Mouse (Mus musculus) B cell, adult 67 days (primary cell): ENCODE measurements around the gene H2al1i. TPM values are rescaled to one million over a fixed set of nuclear protein-coding genes. Genes with fewer than 3 reads are reported as not detected.

Experiments
- total RNA-seq, 2 experiments: library from RNA; stranded (reverse); gene quantifications; 4 replicates each; pipeline ENCODE4 v1.2.4; 2023

Gene H2al1i
- total RNA-seq: not detected

DNA sequence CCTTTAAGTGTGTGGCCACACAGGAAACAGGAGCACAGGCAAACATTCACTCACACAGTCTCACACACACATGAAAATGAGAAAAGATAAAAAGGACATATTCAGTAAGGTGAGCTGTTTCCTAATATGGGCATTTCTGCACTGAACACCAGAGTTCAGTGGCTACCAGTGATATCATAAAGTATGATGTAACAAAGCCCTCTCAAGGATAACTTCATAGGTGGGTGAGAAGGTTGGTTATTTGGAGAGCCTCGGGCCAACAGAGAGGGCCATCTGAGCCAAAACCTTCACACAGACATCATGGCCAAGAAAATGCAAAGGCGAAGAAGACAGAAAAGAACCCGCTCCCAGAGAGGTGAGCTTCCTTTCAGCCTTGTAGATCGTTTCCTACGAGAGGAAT is at the start of gene H2al1i:
H2al1i (plus strand) TSS at position 301 of the 400 bp plus-strand sequence.

DNA sequence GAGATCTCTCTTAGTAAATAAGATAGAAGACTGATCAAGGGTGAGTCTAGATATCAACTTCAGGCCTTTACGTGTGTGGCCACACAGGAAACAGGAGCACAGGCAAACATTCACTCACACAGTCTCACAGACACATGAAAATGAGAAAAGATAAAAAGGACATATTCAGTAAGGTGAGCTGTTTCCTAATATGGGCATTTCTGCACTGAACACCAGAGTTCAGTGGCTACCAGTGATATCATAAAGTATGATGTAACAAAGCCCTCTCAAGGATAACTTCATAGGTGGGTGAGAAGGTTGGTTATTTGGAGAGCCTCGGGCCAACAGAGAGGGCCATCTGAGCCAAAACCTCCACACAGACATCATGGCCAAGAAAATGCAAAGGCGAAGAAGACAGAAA is 25.5 kb upstream of the H2al1i start, which contains the start of gene H2al1a:
H2al1a (plus strand) TSS at position 301 of the 400 bp plus-strand sequence.

DNA sequence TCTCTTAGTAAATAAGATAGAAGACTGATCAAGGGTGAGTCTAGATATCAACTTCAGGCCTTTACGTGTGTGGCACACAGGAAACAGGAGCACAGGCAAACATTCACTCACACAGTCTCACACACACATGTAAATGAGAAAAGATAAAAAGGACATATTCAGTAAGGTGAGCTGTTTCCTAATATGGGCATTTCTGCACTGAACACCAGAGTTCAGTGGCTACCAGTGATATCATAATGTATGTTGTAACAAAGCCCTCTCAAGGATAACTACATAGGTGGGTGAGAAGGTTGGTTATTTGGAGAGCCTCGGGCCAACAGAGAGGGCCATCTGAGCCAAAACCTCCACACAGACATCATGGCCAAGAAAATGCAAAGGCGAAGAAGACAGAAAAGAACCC is 22.3 kb upstream of the H2al1i start, which contains the start of gene H2al1b:
H2al1b (plus strand) TSS at position 301 of the 400 bp plus-strand sequence.

DNA sequence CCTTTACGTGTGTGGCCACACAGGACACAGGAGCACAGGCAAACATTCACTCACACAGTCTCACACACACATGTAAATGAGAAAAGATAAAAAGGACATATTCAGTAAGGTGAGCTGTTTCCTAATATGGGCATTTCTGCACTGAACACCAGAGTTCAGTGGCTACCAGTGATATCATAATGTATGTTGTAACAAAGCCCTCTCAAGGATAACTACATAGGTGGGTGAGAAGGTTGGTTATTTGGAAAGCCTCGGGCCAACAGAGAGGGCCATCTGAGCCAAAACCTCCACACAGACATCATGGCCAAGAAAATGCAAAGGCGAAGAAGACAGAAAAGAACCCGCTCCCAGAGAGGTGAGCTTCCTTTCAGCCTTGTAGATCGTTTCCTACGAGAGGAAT is 19.1 kb upstream of the H2al1i start, which contains the start of gene H2al1c:
H2al1c (plus strand) TSS at position 301 of the 400 bp plus-strand sequence.

DNA sequence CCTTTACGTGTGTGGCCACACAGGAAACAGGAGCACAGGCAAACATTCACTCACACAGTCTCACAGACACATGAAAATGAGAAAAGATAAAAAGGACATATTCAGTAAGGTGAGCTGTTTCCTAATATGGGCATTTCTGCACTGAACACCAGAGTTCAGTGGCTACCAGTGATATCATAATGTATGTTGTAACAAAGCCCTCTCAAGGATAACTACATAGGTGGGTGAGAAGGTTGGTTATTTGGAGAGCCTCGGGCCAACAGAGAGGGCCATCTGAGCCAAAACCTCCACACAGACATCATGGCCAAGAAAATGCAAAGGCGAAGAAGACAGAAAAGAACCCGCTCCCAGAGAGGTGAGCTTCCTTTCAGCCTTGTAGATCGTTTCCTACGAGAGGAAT is 15.9 kb upstream of the H2al1i start, which contains the start of gene H2al1d:
H2al1d (plus strand) TSS at position 301 of the 400 bp plus-strand sequence.

DNA sequence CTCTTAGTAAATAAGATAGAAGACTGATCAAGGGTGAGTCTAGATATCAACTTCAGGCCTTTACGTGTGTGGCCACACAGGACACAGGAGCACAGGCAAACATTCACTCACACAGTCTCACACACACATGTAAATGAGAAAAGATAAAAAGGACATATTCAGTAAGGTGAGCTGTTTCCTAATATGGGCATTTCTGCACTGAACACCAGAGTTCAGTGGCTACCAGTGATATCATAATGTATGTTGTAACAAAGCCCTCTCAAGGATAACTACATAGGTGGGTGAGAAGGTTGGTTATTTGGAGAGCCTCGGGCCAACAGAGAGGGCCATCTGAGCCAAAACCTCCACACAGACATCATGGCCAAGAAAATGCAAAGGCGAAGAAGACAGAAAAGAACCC is 12.8 kb upstream of the H2al1i start, which contains the start of gene H2al1e:
H2al1e (plus strand) TSS at position 301 of the 400 bp plus-strand sequence.

DNA sequence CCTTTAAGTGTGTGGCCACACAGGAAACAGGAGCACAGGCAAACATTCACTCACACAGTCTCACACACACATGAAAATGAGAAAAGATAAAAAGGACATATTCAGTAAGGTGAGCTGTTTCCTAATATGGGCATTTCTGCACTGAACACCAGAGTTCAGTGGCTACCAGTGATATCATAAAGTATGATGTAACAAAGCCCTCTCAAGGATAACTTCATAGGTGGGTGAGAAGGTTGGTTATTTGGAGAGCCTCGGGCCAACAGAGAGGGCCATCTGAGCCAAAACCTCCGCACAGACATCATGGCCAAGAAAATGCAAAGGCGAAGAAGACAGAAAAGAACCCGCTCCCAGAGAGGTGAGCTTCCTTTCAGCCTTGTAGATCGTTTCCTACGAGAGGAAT is 9.6 kb upstream of the H2al1i start, which contains the start of gene H2al1f:
H2al1f (plus strand) TSS at position 301 of the 400 bp plus-strand sequence.

DNA sequence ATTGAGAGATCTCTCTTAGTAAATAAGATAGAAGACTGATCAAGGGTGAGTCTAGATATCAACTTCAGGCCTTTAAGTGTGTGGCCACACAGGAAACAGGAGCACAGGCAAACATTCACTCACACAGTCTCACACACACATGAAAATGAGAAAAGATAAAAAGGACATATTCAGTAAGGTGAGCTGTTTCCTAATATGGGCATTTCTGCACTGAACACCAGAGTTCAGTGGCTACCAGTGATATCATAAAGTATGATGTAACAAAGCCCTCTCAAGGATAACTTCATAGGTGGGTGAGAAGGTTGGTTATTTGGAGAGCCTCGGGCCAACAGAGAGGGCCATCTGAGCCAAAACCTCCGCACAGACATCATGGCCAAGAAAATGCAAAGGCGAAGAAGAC is 6.5 kb upstream of the H2al1i start, which contains the start of gene H2al1g:
H2al1g (plus strand) TSS at position 301 of the 400 bp plus-strand sequence.

DNA sequence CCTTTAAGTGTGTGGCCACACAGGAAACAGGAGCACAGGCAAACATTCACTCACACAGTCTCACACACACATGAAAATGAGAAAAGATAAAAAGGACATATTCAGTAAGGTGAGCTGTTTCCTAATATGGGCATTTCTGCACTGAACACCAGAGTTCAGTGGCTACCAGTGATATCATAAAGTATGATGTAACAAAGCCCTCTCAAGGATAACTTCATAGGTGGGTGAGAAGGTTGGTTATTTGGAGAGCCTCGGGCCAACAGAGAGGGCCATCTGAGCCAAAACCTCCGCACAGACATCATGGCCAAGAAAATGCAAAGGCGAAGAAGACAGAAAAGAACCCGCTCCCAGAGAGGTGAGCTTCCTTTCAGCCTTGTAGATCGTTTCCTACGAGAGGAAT is 3.3 kb upstream of the H2al1i start, which contains the start of gene H2al1h:
H2al1h (plus strand) TSS at position 301 of the 400 bp plus-strand sequence.

DNA sequence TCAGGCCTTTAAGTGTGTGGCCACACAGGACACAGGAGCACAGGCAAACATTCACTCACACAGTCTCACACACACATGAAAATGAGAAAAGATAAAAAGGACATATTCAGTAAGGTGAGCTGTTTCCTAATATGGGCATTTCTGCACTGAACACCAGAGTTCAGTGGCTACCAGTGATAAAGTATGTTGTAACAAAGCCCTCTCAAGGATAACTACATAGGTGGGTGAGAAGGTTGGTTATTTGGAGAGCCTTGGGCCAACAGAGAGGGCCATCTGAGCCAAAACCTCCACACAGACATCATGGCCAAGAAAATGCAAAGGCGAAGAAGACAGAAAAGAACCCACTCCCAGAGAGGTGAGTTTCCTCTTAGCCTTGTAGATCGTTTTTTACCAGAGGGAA is 3.1 kb downstream of the H2al1i start, which contains the start of gene H2al1j:
H2al1j (plus strand) TSS at position 301 of the 400 bp plus-strand sequence.

Other genes with a start within 250 kb of the H2al1i start
- not detected for gene H2al1a, start 25.4 kb upstream of the H2al1i start, total RNA-seq
- not detected for gene H2al1b, start 22.2 kb upstream of the H2al1i start, total RNA-seq
- gene H2al1c, start 19.0 kb upstream of the H2al1i start, total RNA-seq: not detected
- gene H2al1d, start 15.8 kb upstream of the H2al1i start, total RNA-seq: not detected
- gene H2al1e, start 12.7 kb upstream of the H2al1i start, total RNA-seq: not detected
- gene H2al1f, start 9.5 kb upstream of the H2al1i start, total RNA-seq: not detected
- gene H2al1g, start 6.4 kb upstream of the H2al1i start, total RNA-seq: not detected
- not detected for gene H2al1h, start 3.2 kb upstream of the H2al1i start, total RNA-seq
- not detected for gene H2al1j, start 3.2 kb downstream of the H2al1i start, total RNA-seq